Mouse (Mus musculus) CD4-positive, CD25-positive, alpha-beta regulatory T cell (primary cell): ENCODE measurements around the gene Sash3. TPM values are rescaled to one million over a fixed set of nuclear protein-coding genes. Genes with fewer than 3 reads are reported as not detected.

ENCODE experiments used
- polyA plus RNA-seq: library from polyadenylated mRNA; unstranded; fragments of 100-300 nt; shearing (Covaris generic); gene quantifications from one replicate; pipeline ENCODE4 v1.2.1, GENCODE M21; 2017

Sash3 gene
- 417 TPM for polyA plus RNA-seq

DNA sequence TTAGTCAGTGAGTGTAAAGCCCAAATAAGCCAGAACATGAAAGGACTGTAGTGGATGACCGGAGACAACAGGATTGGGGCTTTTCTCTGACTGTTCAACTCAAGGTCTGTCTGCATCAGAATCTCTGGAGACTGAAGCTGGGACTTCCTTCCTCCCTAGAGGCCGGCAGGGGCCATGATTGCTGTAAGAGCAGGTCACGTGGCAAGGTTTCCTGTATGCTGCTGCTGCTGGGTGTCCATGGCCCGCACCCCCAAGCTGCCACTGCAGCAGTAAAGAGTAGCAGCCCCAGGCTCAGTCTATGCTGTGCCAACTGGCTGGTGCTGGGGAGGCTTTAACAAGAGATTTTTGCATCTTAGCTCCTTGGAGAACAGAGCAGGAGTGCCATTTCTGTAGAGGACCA lies at the start of gene Sash3:
TSS of gene Sash3 (plus strand) at position 175 of the 400 bp plus-strand sequence.

GRCm38 (mm10) chrX:48108394-48109315 lies 37.6 kb upstream of the Sash3 start, which contains the start of gene Xpnpep2:
Gene Xpnpep2, plus strand, starts transcription at chrX:48108725.

DNA sequence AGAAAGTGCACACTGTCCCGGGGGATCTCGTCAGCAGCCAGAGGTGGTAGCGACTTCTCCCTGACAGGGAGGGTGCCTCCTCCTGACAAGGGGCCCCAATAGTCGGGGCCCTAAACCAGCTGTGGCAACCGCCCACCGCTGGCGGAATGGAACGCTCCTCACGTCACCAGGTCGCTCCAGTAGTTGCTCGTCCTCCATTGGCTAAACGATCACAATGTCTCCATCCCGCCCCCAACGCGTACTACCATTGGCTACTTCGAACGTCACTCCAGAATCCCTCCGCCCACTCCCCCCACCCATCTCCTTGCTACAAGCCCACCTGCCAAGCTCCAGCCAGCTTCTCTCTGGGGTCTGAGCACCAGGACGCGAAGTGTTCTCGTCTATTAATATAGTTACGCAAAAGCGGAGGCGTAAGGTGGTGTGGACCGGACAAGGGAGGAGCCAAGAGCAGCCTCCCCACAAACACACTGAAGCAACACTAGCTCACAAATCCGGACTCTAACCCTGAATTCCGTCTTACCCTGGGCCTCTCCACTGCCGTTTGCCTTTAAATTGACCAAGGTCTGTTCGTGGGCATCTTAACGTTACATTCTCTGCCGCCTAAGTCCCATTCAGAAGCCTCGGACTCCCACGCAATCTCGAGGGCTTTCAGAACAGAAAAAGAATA lies 62.4 kb downstream of the Sash3 start, which contains the start of gene Zdhhc9:
TSS of gene Zdhhc9 (minus strand) at position 360 of the 667 bp plus-strand sequence.

Other genes with a start within 250 kb of the Sash3 start
- 9.4 TPM for gene Ocrl, start 234.0 kb upstream of the Sash3 start, polyA plus RNA-seq
- 0.28 TPM for gene Apln, start 111.6 kb upstream of the Sash3 start, polyA plus RNA-seq
- gene Xpnpep2, start 37.7 kb upstream of the Sash3 start, polyA plus RNA-seq = 0.23 TPM
- gene Zdhhc9, start 62.4 kb downstream of the Sash3 start, polyA plus RNA-seq = 32.0 TPM
- 22.1 TPM for gene Utp14a, start 110.4 kb downstream of the Sash3 start, polyA plus RNA-seq
- gene Bcorl1, start 194.9 kb downstream of the Sash3 start, polyA plus RNA-seq = 1.3 TPM